Mouse (Mus musculus) adrenal gland, adult 18-20 months (tissue): ENCODE results near the gene Alg3. TPM values are rescaled to one million over a fixed set of nuclear protein-coding genes. Genes with fewer than 3 reads are reported as not detected.
A peak's percentile ranks its signal among the peaks of the same experiment; 100 is the strongest.

ENCODE experiments used
- DNase-seq, 2 experiments: peaks; one replicate each; pipeline ENCODE4 v3.0.0; 2021 to 2022; ENCODE audit warnings: low spot score in 2 of 2
- long read RNA-seq, 2 experiments: library from polyadenylated mRNA; stranded (forward); transcript quantifications; one replicate each; pipeline ENCODE4 v2.0.0; 2021
- total RNA-seq, 2 experiments: library from RNA; stranded (reverse); gene quantifications; 1 replicate in 1 of 2; 2 replicates in 1 of 2; pipeline ENCODE4 v1.2.3; 2021

The Alg3 gene
- total RNA-seq, result 10 to 100 TPM; 24.8 to 31.2 TPM
- long read RNA-seq, experiment 1, transcript Alg3-201 (9 exons, 1,451 nt), result major isoform, 8 of 10 reads
- long read RNA-seq, experiment 1, partial matches to known transcripts, result 0 of 10 reads
- long read RNA-seq, experiment 1, other reads (novel, unspliced or antisense), result 2 of 10 reads
- long read RNA-seq, experiment 2, transcript Alg3-201 (9 exons, 1,451 nt), result major isoform, 11 of 17 reads
- long read RNA-seq, experiment 2, partial matches to known transcripts, result 3 of 17 reads
- long read RNA-seq, experiment 2, other reads (novel, unspliced or antisense), result 2 of 17 reads

DNA sequence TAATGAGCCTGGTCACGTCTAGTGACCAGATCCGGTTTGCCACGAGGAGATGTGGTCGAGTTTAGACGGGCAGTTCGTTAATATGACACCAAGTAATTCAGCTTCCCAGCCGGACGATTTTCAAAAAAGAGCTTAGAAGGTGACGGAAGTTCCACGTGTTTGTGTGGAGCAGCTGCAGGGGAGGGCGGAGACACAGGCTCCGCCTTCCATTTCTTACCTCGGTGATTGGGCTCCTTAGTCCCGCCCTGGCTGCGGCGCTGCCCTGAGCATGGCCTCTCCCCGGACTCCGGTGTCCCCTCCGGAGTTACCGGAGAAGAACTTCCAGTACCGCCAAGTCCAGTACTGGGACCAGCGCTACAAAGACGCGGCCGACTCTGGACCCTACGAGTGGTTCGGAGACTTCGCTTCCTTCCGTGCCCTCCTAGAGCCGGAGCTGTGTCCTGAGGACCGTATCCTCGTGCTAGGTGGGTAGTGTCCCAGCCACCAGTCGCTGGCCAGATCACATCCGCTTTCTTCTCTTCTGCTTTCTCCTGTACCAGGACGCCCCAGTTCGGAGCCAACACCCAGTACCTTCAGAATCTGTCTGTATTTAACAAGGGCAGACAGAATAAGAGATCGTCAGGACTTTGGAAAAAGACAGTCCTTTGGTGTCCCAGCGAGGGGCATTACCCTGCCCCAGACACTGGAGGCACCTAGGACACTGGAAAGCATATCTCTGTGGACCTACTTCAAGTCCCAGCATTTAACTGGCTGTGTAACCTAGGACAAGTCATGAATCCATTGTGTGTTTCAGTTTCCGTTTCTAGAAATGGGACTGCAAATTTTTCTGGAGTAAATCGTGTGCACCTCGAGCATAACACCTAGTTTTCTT is at the start of gene Alg3, which contains the start of the genes Eef1akmt4 and Gm49333:
Gene Alg3, minus strand, starts transcription at position 379 of the 871 bp plus-strand sequence.
Gene Eef1akmt4, plus strand, starts transcription at position 237 of the 871 bp plus-strand sequence.
Gene Gm49333, plus strand, starts transcription at position 254 of the 871 bp plus-strand sequence.
- DNase-seq, result peak; percentile 74 to 80

DNA sequence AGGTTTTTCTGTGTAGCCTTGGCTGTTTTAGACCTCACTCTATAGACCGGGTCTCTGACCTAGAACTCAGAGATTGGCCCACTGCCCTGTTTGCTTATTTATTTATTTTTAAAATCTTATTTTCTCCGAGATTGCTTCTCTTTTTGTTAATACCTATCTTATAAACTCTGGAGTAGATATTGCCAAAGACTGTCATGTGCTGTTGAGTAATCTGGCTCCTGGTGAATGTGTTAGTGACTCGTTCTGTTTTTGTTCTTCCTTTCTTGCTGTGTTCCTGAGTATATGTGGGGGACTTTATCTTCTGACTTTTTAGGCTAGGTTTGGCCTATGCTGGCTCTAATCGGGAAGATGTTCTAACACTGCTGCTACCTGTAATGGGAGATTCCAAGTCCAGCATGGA is 46.1 kb upstream of the Alg3 start:
- no peak for DNase-seq

DNA sequence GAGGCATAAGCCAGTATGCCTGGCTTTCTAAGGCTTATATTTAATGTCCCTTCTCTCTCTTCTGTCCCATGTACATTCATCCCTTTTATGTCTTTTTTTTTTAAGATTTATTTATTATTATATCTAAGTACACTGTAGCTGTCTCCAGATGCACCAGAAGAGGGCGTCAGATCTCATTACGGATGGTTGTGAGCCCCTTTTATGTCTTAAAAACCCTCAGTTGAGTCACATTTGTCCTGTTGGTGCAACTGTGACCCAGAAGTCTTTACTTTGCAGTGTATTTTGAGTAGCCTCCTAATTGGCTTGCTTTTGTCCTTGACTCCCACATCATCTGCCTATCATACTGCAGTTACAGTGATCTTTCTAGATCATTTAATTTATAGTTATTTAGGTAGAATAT is 41.8 kb upstream of the Alg3 start:
- DNase-seq, result no peak

DNA sequence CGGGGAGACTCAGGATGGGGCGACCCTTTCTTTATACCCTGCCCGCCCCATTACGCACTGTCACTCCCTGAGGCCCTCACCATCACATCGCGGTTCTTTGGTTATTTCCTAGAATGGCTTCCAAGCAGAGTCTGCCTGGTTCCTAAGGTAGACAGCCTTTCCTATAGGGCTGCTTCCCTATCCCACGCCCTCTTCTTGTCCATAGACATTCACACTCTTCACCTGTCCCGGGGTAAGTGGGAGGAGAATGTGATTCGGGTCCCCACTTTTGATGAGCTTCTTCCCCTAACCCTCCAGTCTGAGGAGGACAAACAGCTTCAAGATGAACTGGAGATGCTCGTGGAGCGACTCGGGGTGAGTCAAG is 40.4 kb upstream of the Alg3 start:
- DNase-seq, result no peak

DNA sequence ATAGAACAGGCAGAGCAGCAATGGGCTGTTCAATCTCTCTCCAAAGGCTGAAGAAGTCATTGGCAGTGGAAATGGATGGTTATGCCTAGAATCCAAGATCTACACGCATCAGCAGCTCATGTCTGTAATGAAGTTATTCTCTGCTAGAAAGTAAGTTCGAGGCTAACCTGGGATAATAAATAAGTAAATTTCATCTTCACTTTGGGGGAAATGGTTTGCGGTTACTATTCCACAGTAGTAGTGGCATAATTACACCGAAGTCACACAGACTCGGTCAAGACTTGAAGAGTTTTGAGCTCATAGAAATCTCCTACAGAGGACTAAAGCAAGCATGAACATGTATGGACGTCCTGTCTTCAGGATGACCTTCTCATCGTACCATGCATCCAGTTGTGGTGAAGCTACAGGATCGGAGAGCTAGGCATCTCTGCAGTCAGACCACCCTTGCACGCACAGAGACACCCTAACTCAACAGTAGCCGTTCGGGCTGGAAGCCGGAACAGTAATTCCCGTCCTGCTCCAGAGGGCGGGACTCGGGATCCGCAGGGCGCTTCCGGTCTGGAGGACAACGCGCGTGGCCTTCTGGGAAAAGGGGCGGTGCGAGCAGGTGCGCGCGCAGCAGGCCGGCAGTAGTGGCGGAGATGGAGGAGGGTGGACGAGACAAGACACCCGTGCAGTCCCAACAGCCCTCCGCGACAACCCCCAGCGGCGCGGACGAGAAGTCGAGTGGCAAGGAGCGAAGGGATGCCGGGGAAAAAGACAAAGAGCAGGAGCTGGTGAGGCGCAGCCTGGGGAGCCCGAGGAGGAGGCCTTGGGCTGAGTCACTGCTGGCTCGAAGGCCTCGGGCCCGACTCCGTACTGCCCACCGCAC is 39.8 kb upstream of the Alg3 start, which contains the start of gene Psmd2:
Gene Psmd2, plus strand, starts transcription at position 577 of the 871 bp plus-strand sequence.
- peak; percentile 98 for DNase-seq

DNA sequence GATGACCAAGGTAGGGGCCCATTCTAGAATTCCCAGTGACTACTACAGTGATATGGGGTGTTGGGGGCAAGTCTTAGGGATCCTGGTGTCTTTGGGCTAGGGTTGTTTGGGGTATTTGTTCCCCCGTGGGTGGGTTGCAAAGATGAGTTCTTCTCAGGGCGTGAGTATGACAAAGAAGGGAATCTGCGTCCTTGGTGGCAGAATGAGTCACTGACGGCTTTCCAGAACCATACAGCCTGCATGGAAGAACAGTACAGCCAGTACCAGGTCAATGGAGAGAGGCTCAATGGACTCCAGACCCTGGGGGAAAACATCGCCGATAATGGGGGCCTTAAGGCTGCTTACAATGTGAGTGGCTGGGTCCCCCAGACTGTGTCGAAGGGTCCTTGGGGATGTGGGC is 32.4 kb upstream of the Alg3 start:
- peak; percentile 24 to 40 for DNase-seq

DNA sequence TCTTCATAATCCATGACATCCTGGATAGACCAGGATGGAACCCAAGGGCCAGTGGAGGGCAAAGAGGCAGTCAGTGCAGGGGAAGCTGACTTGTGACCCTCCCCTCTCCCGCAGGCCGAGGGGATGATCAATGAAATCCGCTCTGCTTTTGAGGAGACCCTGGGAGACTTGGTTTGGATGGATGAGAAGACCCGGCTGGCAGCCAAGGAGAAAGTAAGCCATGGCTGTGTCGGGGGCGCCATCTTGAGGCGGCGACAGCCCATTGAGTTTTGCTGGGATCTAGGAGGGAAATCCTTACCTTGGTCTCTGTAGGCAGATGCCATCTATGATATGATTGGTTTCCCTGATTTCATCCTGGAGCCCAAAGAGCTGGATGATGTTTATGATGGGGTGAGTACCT is 30.6 kb upstream of the Alg3 start:
- DNase-seq, result peak; percentile 67 to 76

DNA sequence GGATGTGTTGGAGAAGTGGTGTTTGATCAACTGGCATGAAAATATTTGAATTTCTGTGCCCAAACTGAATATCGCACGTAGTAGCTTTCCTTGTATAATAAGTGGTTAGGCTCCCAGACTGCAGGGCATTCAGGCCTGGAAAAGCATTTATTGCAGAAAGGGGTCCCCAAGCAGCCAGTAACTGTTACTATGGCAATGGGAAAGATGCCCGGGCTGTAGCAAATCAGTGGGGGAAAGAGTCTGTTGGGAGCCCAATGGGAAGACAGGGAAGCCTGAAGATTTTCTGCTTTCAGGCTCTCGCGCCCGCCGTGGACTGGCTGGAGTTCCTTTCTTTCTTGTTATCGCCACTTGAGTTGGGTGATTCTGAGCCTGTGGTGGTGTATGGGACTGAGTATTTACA is 26.8 kb upstream of the Alg3 start:
- DNase-seq, result no peak

DNA sequence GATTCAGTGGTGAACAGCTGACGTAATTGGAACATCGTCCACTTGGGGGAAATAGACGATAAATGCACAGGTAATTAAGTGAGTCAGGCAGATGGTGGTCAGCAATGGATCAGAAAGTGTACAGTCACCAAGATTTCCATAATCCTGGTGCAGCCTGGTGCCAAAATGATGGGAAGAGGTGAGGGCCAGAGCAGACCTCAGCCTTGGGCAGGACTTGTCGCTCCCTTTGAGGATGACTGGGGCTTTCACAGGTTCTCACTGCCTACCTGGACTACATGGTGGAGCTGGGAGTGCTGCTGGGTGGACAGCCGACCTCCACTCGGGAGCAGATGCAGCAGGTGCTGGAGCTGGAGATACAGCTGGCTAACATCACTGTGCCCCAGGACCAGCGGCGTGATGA is 25.9 kb upstream of the Alg3 start:
- no peak for DNase-seq

DNA sequence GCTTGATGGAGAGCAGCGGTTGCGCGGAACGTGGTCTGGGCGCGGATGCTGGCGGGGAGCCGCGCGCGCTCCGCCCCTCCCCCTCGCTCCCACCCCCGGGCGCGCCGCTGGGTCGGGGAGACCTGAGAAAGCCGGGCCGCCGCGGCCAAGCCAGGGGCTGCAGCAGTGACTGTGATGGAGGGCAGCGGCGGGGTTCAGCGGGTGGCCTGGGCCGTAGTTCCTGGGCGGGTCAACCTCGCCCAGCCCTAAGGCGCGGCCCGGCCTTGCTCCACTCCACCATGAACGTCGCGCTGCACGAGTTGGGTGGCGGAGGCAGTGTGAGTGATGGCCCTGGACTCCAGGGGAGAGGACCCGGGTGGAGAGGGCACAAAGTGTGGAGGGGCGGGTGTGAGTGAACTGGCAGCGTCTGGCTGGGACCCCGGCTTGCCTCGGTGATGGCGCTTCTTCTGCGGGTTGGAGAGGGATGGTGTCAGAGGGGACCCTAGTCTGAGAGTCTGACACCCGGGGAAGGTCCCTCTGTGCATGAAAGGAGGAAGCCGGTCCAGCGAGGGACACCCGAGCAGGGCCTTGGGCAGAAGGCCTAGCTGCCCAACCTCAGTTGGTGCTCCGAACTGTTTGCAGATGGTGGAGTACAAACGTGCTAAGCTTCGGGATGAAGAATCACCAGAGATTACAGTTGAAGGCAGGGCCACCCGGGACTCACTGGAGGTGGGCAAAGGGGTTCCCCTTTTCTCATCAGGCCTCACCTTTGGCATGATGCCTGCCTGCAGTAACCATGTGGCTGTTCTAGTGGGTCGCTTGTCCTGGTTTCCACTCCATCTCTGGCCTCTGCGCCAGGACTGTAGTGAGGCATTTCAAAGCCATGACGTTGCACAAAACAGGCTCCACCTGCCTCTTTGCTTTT is 18.4 kb upstream of the Alg3 start, which contains the start of gene Ece2:
Gene Ece2, plus strand, starts transcription at position 98 of the 904 bp plus-strand sequence.
- peak; percentile 23 to 35 for DNase-seq

DNA sequence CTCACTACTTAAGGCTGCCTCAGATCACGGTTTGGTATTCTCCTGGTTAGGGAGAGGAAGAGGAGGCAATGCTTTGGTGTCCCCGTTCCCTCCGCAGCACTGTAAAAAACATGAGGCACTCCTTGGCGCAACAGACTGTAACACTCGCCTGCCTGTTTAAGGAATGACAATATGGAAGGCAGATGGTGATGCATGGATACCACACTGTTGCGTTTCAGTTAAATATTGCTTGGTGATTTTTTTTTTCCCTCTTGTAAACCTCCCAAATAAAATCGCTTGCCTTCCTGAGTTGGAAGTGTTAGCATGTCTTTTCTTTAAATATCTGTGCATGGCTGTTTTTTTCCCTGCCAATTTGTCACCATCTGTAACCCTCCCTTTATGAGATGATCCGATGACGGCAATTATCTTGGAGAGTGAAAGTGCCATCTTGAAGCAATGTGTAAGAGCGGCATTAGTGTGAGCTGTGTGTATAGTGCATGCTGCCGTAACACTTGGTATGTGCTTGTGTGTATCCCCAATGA is 17.4 kb upstream of the Alg3 start:
- DNase-seq, result no peak

DNA sequence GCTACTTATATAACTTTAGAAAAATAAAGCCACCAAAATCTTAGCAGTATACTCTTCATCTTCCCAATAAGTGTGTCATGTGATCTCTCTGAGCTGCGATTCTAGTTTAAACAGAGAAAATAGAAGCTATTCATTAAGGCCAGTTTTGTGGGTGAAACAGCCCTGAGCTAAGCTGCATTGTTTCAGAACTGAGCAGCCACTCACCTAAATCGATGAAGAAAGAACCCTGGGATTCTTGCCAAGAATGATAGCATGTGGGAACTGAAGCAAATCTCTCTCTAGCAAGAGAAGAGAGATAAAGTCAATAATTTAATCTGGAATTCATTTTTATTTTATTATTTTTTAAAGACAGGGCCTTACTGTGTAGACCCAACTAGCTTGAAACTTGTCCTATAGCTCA is 11.7 kb upstream of the Alg3 start:
- no peak for DNase-seq

DNA sequence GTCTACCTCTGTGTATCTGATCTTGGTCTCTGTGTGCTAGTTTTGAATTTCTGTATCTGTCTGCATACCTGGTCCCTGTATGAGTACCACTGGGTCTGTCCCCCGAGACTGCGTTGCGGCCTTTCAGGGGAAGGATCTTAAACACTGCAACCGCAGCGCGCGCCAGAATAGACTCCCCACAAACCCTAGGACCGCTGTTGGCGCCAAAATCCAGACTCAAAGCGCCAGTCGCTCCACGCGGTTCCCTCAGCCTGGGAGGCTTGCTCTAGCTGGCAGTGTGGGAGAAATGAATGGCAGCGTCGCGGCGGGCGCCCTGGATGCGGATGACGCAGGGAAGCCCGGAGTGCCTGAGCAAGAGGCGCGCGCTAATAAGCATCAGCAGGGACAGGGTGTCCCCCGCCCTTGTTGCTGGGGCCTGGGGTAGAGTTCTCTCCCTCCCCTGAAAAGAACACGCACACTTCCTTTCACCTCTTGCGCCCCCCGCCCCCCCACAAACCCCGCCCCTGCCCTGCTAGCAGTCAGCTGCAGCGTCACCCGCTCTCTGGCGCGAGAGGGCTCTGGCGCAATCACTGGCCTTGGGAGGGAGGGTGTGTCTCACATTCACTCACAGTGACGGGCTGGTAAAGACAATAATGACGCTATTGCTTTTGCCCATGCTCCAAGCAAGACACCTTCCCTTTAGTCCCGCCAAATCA is 10.6 kb upstream of the Alg3 start:
- peak; percentile 73 to 80 for DNase-seq

DNA sequence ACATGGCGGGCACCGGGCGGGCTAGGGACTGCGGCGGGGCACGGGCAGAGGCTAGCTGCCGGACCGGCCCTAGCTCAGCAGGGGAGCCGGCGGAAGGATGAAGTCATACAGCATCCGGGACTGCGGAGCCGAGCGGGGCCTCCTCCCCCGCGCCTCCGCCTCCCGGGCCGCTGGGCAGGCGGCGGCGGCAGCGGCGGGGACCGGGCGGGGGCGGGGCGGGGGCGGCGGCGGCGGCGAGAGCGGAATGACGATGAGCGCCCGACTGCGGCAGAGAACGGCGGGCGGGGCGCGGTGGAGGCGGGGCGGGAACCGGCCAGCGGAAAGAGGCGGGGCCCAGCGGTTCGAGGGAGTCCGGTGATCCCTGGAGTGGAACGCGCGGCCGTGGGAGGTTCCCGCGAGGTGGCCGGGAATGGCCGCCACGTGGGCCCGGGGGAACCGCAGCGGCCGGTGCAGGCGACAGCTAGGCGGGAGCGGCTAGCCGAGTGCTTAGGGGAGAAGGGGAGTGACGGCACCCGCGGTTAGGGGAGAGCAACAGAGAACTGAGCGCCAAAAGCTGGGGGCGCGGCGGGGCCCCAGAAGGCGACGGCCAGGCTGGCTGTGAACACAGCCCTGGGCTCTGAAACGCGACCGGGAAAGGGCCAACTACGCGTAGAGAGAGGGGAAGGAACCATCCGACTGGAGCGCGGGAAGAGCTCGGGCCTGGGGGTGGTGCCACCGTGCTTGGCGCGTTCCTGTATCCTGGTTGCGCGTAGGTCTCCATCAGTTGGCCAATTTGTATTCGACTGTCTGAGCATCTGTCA is 9.9 kb upstream of the Alg3 start, which contains the start of gene Camk2n2:
Gene Camk2n2, minus strand, starts transcription at position 97 of the 800 bp plus-strand sequence.
- DNase-seq, result peak; percentile 80 to 81

DNA sequence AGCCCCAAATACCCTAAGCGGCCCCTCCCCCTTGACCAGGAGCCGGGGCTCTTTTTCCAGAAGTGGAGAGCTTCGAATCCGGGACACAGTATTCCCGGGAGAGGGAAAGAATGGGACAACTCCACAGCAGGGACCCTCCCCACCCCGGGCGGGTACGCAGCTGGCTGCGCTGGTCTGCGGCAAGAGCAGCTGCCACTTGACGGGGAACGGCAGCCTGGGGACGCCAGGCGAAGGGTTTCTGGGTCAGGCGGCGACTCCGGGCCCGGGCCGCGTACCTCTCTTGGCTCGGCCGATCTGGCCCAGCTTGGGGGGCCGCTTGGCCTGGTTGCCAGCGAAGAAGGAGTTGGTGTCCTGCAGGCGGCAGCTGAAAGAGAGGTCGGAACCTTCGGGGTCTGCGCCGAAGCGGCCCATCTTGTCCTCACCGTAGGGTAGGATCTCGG is 9.2 kb upstream of the Alg3 start:
- peak in 1 of 2 experiments; percentile 56 for DNase-seq

DNA sequence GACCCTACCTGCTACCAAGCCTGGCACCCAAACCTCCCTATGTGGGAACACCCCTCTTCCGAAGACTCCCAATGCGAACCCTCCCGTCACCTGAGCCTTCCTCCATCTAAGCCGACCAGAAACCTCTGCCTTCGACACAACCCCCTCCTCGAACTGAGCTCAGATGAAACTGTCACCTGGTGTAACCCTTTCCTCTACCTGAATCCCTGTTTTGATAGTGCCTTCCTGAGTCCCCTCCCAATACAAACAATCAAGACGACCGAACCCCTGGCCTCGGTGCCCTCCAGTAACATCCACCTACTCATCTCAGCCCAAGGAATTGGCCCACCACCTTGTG is 8.8 kb upstream of the Alg3 start:
- DNase-seq, result no peak

DNA sequence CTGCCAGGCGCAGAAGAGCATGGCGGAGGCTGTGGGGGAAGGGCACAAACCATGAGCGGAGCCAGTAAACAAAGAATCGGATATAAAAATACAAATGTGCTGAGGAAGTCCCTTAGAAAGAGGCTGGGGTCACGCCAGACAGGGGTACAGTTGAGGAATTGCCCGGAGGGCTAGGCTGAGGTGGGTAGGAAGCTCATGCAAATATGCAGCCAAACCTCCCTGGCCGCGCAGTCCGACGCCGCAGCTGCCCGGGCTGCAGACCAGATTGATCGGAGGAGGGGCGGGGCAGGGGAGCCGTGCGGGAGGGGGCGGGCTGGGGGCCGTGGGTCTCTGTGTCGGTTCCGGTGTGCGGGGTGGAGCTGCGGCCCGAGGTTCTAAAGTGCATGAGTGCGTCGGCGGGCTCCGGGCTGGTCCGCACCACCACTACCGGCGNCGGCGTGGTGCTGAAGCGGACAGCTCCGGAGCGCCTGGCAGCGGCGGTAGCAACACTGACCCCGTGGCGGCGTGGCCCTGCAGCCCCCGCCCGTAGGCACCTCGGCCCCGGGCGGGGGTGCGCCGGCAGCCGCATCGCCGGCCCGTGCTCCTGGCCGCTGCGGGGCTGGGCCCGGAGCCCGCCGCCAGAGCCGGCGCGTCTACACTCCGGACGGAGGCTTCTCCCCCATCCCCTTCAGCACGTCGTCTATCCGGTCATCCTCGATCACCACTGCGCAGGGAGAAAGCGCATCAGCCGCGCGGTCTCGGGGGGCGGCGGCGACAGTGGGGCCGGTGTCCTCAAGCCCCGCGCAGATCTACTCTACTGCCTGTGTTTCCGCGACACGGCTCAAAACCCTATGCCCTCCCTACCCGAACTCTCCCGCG is 8.2 kb upstream of the Alg3 start:
- peak; percentile 19 to 38 for DNase-seq
